Mouse (Mus musculus) kidney, adult 2 months (tissue): Measurements from ENCODE around the gene Gnpat. TPM values are rescaled to one million over a fixed set of nuclear protein-coding genes. Genes with fewer than 3 reads are reported as not detected.

Experiments
- DNase-seq: peaks from one replicate; pipeline ENCODE4 v3.0.0; 2021
- H3K27ac ChIP-seq: fragments of 200-500 bp; 2 replicates; pipeline ENCODE4 v1.5.1; 2012; ENCODE audit warnings: low read depth, low read length, control low read depth, inconsistent platforms; ENCODE audit not compliant: insufficient read depth
- H3K27me3 ChIP-seq: fragments of 200-500 bp; replicated peaks from 2 replicates; pipeline ENCODE4 v1.6.1; 2012; ENCODE audit warnings: mild to moderate bottlenecking, moderate library complexity, low read length, inconsistent platforms; ENCODE audit not compliant: control insufficient read depth, insufficient read depth
- H3K36me3 ChIP-seq: fragments of 200-500 bp; 2 replicates; pipeline ENCODE4 v1.6.1; 2012; ENCODE audit warnings: mild to moderate bottlenecking, moderate library complexity, low read length, inconsistent platforms; ENCODE audit not compliant: control insufficient read depth, insufficient read depth
- H3K4me1 ChIP-seq: fragments of 200-500 bp; 2 replicates; pipeline ENCODE4 v1.6.1; 2011; ENCODE audit warnings: low read length; ENCODE audit not compliant: control insufficient read depth, insufficient read depth
- H3K4me3 ChIP-seq: fragments of 200-500 bp; 2 replicates; pipeline ENCODE4 v1.5.1; 2011; ENCODE audit warnings: mild to moderate bottlenecking, low read depth, low read length, control low read depth; ENCODE audit not compliant: insufficient read depth
- CTCF ChIP-seq: fragments of 200-500 bp; conservative IDR thresholded peaks from 2 replicates; pipeline ENCODE4 v1.5.1; 2011; ENCODE audit warnings: low read depth, mild to moderate bottlenecking, control low read depth, low read length, moderate library complexity, mixed read lengths; ENCODE audit not compliant: insufficient read depth, insufficient read length
- POLR2A ChIP-seq: fragments of 200-500 bp; IDR thresholded peaks from one replicate; pipeline ENCODE4 v1.6.1; 2011; ENCODE audit warnings: low read depth, low read length, control low read depth
- WGBS: fragments of 180-500 bp; shearing (Covaris S2); methylation state at CpG from one replicate; pipeline ENCODE4 v1.1.7; 2018; 5-methylcytosine and 5-hydroxymethylcytosine counted together
- polyA plus RNA-seq: library from polyadenylated mRNA; depleted of rRNA; stranded (reverse); fragments of >200 nt; gene quantifications from 2 replicates; pipeline ENCODE4 v1.2.3, GENCODE M21; 2012

Gnpat gene
- polyA plus RNA-seq, 1 experiment = 72.9 TPM

DNA sequence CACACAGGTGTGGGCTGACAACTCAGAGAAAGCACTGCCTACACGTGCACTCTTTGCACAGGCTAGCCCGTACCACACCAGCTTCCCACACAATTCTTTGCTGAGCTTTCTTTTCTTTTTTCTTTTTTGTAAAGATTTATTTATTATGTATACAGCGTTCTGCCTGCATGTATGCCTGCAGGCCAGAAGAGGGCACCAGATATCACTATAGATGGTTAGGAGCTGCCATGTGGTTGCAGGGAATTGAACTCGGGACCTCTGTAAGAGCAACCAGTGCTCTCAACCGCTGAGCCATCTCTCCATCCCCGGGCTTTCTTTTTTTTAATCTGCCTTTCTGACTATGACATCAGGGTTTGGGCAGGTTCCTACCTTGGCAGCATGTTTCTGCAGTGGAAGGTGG is 39.3 kb upstream of the Gnpat start:
- no peak for DNase-seq
- Histone ChIP-seq H3K36me3 (no peaks in the 10 kb centered on the region), H3K27me3 (no peaks in the 10 kb centered on the region), H3K27ac (no peak overlapping the region), H3K4me1 (peaks cover 6% of the 10 kb centered on the region), H3K4me3 (no peak overlapping the region)
- peak; percentile 13; the same call in 1 of the 2 replicates for TF ChIP-seq CTCF
- TF ChIP-seq POLR2A = no peak
- WGBS = 81% methylated on average over 6 of the region's 6 CpGs

DNA sequence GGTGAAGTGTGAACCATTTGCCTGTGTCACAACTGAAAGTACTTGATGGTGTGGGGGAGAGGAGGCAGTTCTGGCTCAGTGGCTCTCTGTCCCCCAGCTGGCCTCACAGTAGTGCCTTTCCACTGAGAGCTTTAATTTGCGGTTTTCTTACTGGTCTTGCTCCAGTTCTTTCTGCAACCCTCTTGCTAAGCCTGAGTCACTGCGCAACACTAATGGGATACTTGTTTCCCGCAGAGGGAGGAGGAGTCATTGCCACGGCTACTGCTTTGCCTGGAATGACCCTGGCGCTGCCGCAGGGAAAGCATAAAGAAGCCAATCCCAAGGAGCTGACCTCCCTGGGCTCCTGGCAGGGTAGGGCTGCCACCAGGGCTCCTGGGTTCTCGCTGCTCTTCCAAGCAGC is 36.2 kb upstream of the Gnpat start:
- 11% methylated on average over 7 of the region's 7 CpGs for WGBS
- H3K27me3 ChIP-seq = no peaks in the 10 kb centered on the region
- TF ChIP-seq CTCF (no peak), POLR2A (no peak)
- H3K4me1 ChIP-seq = peaks cover 6% of the 10 kb centered on the region
- peak overlapping the region; percentile 62 for H3K27ac ChIP-seq
- no peaks in the 10 kb centered on the region for H3K36me3 ChIP-seq
- no peak overlapping the region for H3K4me3 ChIP-seq
- DNase-seq = peak; percentile 73

DNA sequence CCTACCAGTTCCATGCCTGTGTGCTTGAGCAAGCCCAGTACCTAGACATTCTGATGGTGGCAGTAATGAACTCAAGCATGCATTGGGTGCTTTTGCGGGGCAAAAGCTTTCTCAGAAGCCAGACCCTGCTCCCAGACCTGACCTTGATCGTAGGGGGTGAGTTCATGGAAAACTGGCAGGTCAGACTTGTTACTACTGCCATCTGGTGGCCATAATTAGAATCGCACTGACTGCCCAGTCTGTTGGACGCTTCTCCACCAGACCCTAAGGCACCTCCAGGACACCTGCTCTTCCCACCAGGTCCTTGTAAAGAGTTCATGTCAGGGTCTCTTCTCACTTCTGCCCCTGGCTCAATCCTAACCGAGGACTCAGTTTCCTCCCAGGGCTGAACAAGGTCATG is 35.4 kb upstream of the Gnpat start:
- WGBS = 4% methylated on average over 5 of the region's 5 CpGs
- peaks cover 6% of the 10 kb centered on the region for H3K4me1 ChIP-seq
- peak overlapping the region; percentile 48 for H3K27ac ChIP-seq

DNA sequence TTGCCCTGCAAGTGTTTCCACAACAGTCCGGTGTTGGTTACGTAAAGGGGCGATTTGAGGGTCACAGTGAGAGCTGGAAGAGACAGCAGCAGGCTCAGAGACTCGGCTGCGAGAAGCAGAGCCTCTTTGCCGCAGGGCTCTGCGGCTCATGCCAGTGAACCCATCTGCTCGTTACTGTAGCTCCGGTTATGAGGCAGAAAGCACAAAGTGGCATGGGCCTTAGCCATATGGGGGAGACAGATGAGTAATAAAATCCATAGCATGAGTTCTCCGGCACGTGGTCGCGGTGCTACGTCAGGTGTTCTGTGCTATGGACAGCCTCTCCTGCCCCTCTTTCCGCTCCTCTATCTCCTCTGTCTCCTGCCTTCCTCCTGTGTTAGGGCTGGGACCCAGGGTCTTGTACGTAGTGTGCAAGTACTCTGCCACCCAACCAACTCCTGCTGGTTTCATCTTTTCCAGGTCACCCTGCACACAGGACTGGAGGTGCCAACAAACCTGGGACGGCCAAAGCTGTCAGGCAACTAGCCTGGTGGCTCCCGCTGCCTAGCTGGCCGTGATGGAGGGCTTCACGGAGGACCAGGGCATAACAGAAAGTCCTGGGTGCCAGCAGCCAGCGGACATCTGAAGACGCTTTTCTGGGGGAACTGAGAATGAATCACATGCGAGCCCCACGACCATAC is 34.1 kb upstream of the Gnpat start:
- Histone ChIP-seq H3K4me3 (no peak overlapping the region), H3K27ac (no peak overlapping the region), H3K36me3 (no peaks in the 10 kb centered on the region), H3K4me1 (peaks cover 8% of the 10 kb centered on the region), H3K27me3 (no peaks in the 10 kb centered on the region)
- TF ChIP-seq POLR2A (no peak), CTCF (no peak)
- WGBS = 84% methylated on average over 24 of the region's 24 CpGs
- DNase-seq = no peak

More for the DNA sequence above, 35.4 kb upstream of the Gnpat start:
- no peak for TF ChIP-seq POLR2A
- peak; percentile 83 for TF ChIP-seq CTCF
- Histone ChIP-seq H3K4me3 (no peak overlapping the region), H3K27me3 (no peaks in the 10 kb centered on the region), H3K36me3 (no peaks in the 10 kb centered on the region)
- peak; percentile 73 for DNase-seq

DNA sequence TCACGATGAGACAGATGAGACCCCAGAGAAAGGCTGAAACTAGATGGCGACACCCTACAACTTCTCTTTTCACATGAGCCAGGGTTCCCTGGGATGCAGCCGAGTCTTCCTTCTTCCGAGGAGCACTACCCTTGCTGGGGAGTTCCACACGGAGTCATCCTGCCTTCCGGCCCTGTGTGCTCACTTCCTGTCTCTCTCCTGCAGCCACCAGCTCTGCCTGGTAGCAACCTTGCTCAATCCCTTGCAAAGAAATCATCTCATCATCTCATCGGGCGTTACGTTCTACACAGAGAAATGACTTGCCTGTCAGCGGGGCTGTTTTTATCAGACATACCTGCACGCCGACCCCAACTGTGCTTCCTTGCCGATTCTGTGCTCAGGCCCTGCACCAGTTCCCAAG is 32.8 kb upstream of the Gnpat start:
- 77% methylated on average over 13 of the region's 13 CpGs for WGBS
- no peak overlapping the region for H3K27ac ChIP-seq
- H3K36me3 ChIP-seq = no peaks in the 10 kb centered on the region
- no peaks in the 10 kb centered on the region for H3K27me3 ChIP-seq
- no peak for DNase-seq
- no peak overlapping the region for H3K4me3 ChIP-seq
- peaks cover 8% of the 10 kb centered on the region for H3K4me1 ChIP-seq
- TF ChIP-seq POLR2A (no peak), CTCF (no peak)

DNA sequence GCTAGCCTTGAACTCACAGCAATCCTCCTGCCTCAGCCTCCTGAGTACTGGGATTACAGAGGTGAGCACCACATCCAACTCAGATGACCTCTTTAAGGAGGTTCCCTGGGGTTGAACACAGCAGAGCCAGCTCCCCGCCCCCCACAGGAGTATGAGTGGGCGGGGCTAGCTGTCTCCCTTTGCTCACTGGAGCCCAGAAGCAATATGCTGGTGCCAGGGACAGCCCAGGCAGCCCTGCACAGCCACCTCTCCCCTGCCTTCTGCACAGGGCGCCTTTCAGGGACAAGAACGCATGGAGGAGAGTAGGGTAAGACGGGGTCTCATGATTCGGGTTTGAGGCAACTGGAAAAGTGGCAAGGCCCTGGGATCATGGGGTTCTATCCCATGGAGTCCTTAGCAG is 31.3 kb upstream of the Gnpat start:
- no peak for DNase-seq
- TF ChIP-seq POLR2A (no peak), CTCF (no peak)
- Histone ChIP-seq H3K4me1 (peaks cover 8% of the 10 kb centered on the region), H3K4me3 (no peak overlapping the region), H3K36me3 (no peaks in the 10 kb centered on the region), H3K27ac (no peak overlapping the region), H3K27me3 (no peaks in the 10 kb centered on the region)
- WGBS = 85% methylated on average over 6 of the region's 6 CpGs

DNA sequence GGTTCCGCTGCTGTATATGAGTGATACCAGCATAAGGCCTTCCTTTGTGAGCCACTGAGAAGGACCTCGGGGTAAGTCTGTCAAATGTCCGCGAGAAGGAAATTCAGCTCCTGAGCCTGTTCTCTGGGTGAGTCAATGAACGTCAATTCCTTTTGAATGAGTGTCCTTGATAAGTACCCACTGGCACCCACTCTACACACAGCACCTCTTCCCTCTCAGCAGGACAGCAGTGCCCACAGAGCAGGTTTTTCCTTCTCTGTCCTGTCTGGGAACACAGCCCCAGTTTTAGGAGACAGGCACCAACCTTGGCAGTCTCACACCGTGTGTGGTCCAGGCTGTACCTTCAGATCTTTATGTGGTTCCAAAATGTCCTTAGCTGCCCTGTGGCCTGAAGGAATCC is 30.9 kb upstream of the Gnpat start:
- Histone ChIP-seq H3K27me3 (no peaks in the 10 kb centered on the region), H3K4me3 (no peak overlapping the region), H3K4me1 (peaks cover 6% of the 10 kb centered on the region), H3K36me3 (no peaks in the 10 kb centered on the region), H3K27ac (no peak overlapping the region)
- 88% methylated on average over 6 of the region's 6 CpGs for WGBS
- TF ChIP-seq POLR2A = no peak
- TF ChIP-seq CTCF = no peak
- DNase-seq = no peak
